Mouse (Mus musculus): ENCODE results near the gene Apol7b.

DNA sequence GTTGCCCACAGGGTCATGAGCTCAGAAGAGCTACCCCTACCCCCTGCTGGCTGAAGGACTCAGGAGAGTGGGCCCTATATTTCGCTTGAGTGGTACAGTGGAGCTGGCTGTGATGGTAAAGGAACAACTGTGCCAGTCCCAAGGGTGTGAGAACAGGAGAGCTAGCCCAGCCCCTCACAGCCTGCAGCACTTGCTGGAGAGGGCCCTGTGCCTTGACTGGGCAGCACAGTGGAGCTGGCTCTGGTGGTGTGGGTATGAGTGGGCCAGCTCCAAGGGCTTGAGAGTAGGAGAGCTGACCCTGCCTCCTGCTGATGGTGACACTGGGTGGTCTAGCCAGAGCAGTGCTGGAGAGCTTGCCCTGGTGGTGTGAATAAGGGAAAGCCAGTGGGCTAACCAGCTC is 64.4 kb downstream of the Apol7b start:
- TF ChIP-seq USF2 (IDR thresholded peaks at IDR 0.05; ENCODE audit: borderline replicate concordance in 1 of 2, insufficient read depth in 1 of 2, low read depth in 1 of 2, low read length in 2 of 2) (no peak), ZNF384 (IDR thresholded peaks at IDR 0.05; ENCODE audit: low read depth, low read length) (no peak), POLR2A (IDR thresholded peaks at IDR 0.05; ENCODE audit: control insufficient read depth in 1 of 2, insufficient read depth in 1 of 2, low read depth in 1 of 2, low read length in 2 of 2, poor library complexity in 1 of 2) (no peak), TAL1 (IDR thresholded peaks at IDR 0.05; ENCODE audit: low read length) (no peak), CTCF (IDR thresholded peaks at IDR 0.05 in 2 of 3, conservative IDR thresholded peaks at IDR 0.05 in 1 of 3; ENCODE audit: control insufficient read depth in 1 of 3, insufficient read depth in 1 of 3, low read depth in 2 of 3, low read length in 3 of 3, poor library complexity in 1 of 3, severe bottlenecking in 1 of 3) (no peak), USF1 (IDR thresholded peaks at IDR 0.05; ENCODE audit: low read depth, low read length) (no peak), CHD1 (IDR thresholded peaks at IDR 0.05; ENCODE audit: low read depth, low read length) (no peak), MAX (IDR thresholded peaks at IDR 0.05; ENCODE audit: low read length) (no peak), JUND (IDR thresholded peaks at IDR 0.05; ENCODE audit: low read depth, low read length) (no peak), GABPA (IDR thresholded peaks at IDR 0.05; ENCODE audit: low read depth, low read length) (no peak), MXI1 (IDR thresholded peaks at IDR 0.05; ENCODE audit: low read depth, low read length) (no peak), MYB (IDR thresholded peaks at IDR 0.05; ENCODE audit: low read depth, low read length) (no peak), EP300 (IDR thresholded peaks at IDR 0.05; ENCODE audit: low read depth in 1 of 2, low read length in 2 of 2) (no peak), GATA1 (IDR thresholded peaks at IDR 0.05; ENCODE audit: low read depth, low read length) (no peak)

Measured in MEL (cell line).